Mouse (Mus musculus): ENCODE results near the gene Atp8b4. TPM values are rescaled to one million over a fixed set of nuclear protein-coding genes. Genes with fewer than 3 reads are reported as not detected.
A peak's percentile ranks its signal among the peaks of the same experiment; 100 is the strongest.

Atp8b4 gene
- polyA plus RNA-seq, 1 experiment, result 0.44 TPM

GRCm38 (mm10) chr2:126380300-126380699, 120.2 kb downstream of the Atp8b4 start:
- Histone ChIP-seq H3K27ac (replicated peaks; ENCODE audit: low read depth, low read length) (no peak overlapping the region), H3K4me3 (ENCODE audit: insufficient read depth, low read depth, low read length) (no peak overlapping the region), H3K4me1 (ENCODE audit: control insufficient read depth, insufficient read depth, insufficient read length, low read length) (no peaks in the 10 kb centered on the region)

GRCm38 (mm10) chr2:126371634-126372033, 128.8 kb downstream of the Atp8b4 start:
- H3K27ac ChIP-seq (replicated peaks; ENCODE audit: low read depth, low read length), result no peak overlapping the region
- no peaks in the 10 kb centered on the region for H3K4me1 ChIP-seq (ENCODE audit: control insufficient read depth, insufficient read depth, insufficient read length, low read length)
- H3K4me3 ChIP-seq (ENCODE audit: insufficient read depth, low read depth, low read length), result no peak overlapping the region

- no peak overlapping the region for H3K27ac ChIP-seq (replicated peaks; ENCODE audit: low read depth, low read length)
- H3K4me1 ChIP-seq (ENCODE audit: control insufficient read depth, insufficient read depth, insufficient read length, low read length), result no peaks in the 10 kb centered on the region
- no peak overlapping the region for H3K4me3 ChIP-seq (ENCODE audit: insufficient read depth, low read depth, low read length)
Observed at GRCm38 (mm10) chr2:126369815-126370214, 130.7 kb downstream of the Atp8b4 start.

GRCm38 (mm10) chr2:126363745-126364725, 136.4 kb downstream of the Atp8b4 start:
- Histone ChIP-seq H3K27ac (replicated peaks; ENCODE audit: low read depth, low read length) (no peak overlapping the region), H3K4me1 (ENCODE audit: control insufficient read depth, insufficient read depth, insufficient read length, low read length) (no peaks in the 10 kb centered on the region), H3K4me3 (ENCODE audit: insufficient read depth, low read depth, low read length) (no peak overlapping the region)

- H3K4me1 ChIP-seq (ENCODE audit: control insufficient read depth, insufficient read depth, insufficient read length, low read length), result no peaks in the 10 kb centered on the region
- no peak overlapping the region for H3K4me3 ChIP-seq (ENCODE audit: insufficient read depth, low read depth, low read length)
- H3K27ac ChIP-seq (replicated peaks; ENCODE audit: low read depth, low read length), result no peak overlapping the region
Observed at GRCm38 (mm10) chr2:126363050-126363744, 137.3 kb downstream of the Atp8b4 start.

- no peak overlapping the region for H3K4me3 ChIP-seq (ENCODE audit: insufficient read depth, low read depth, low read length)
- H3K27ac ChIP-seq (replicated peaks; ENCODE audit: low read depth, low read length), result no peak overlapping the region
- no peaks in the 10 kb centered on the region for H3K4me1 ChIP-seq (ENCODE audit: control insufficient read depth, insufficient read depth, insufficient read length, low read length)
Observed at GRCm38 (mm10) chr2:126361131-126361810, 139.2 kb downstream of the Atp8b4 start.

- Histone ChIP-seq H3K27ac (replicated peaks; ENCODE audit: low read depth, low read length) (peak overlapping the region; percentile 65), H3K4me1 (ENCODE audit: control insufficient read depth, insufficient read depth, insufficient read length, low read length) (no peaks in the 10 kb centered on the region), H3K4me3 (ENCODE audit: insufficient read depth, low read depth, low read length) (no peak overlapping the region)
Observed at GRCm38 (mm10) chr2:126360688-126361087, 139.8 kb downstream of the Atp8b4 start.

GRCm38 (mm10) chr2:126359965-126360364, 140.5 kb downstream of the Atp8b4 start:
- Histone ChIP-seq H3K4me1 (ENCODE audit: control insufficient read depth, insufficient read depth, insufficient read length, low read length) (no peaks in the 10 kb centered on the region), H3K4me3 (ENCODE audit: insufficient read depth, low read depth, low read length) (no peak overlapping the region), H3K27ac (replicated peaks; ENCODE audit: low read depth, low read length) (no peak overlapping the region)

GRCm38 (mm10) chr2:126359278-126359677, 141.2 kb downstream of the Atp8b4 start:
- Histone ChIP-seq H3K27ac (replicated peaks; ENCODE audit: low read depth, low read length) (no peak overlapping the region), H3K4me1 (ENCODE audit: control insufficient read depth, insufficient read depth, insufficient read length, low read length) (no peaks in the 10 kb centered on the region), H3K4me3 (ENCODE audit: insufficient read depth, low read depth, low read length) (no peak overlapping the region)

- no peaks in the 10 kb centered on the region for H3K4me1 ChIP-seq (ENCODE audit: control insufficient read depth, insufficient read depth, insufficient read length, low read length)
- no peak overlapping the region for H3K27ac ChIP-seq (replicated peaks; ENCODE audit: low read depth, low read length)
- no peak overlapping the region for H3K4me3 ChIP-seq (ENCODE audit: insufficient read depth, low read depth, low read length)
Observed at GRCm38 (mm10) chr2:126358741-126359140, 141.7 kb downstream of the Atp8b4 start.

GRCm38 (mm10) chr2:126355259-126355658, 145.2 kb downstream of the Atp8b4 start:
- Histone ChIP-seq H3K27ac (replicated peaks; ENCODE audit: low read depth, low read length) (no peak overlapping the region), H3K4me1 (ENCODE audit: control insufficient read depth, insufficient read depth, insufficient read length, low read length) (no peaks in the 10 kb centered on the region), H3K4me3 (ENCODE audit: insufficient read depth, low read depth, low read length) (no peak overlapping the region)

GRCm38 (mm10) chr2:126351811-126352210, 148.7 kb downstream of the Atp8b4 start:
- no peak overlapping the region for H3K4me3 ChIP-seq (ENCODE audit: insufficient read depth, low read depth, low read length)
- H3K27ac ChIP-seq (replicated peaks; ENCODE audit: low read depth, low read length), result no peak overlapping the region
- H3K4me1 ChIP-seq (ENCODE audit: control insufficient read depth, insufficient read depth, insufficient read length, low read length), result no peaks in the 10 kb centered on the region

GRCm38 (mm10) chr2:126343026-126343593, 157.4 kb downstream of the Atp8b4 start:
- Histone ChIP-seq H3K4me1 (ENCODE audit: control insufficient read depth, insufficient read depth, insufficient read length, low read length) (no peaks in the 10 kb centered on the region), H3K4me3 (ENCODE audit: insufficient read depth, low read depth, low read length) (no peak overlapping the region), H3K27ac (replicated peaks; ENCODE audit: low read depth, low read length) (no peak overlapping the region)

- H3K4me3 ChIP-seq (ENCODE audit: insufficient read depth, low read depth, low read length), result no peak overlapping the region
- no peaks in the 10 kb centered on the region for H3K4me1 ChIP-seq (ENCODE audit: control insufficient read depth, insufficient read depth, insufficient read length, low read length)
- no peak overlapping the region for H3K27ac ChIP-seq (replicated peaks; ENCODE audit: low read depth, low read length)
Observed at GRCm38 (mm10) chr2:126341521-126341920, 159.0 kb downstream of the Atp8b4 start.

GRCm38 (mm10) chr2:126340201-126340600, 160.3 kb downstream of the Atp8b4 start:
- Histone ChIP-seq H3K4me3 (ENCODE audit: insufficient read depth, low read depth, low read length) (no peak overlapping the region), H3K27ac (replicated peaks; ENCODE audit: low read depth, low read length) (peak overlapping the region; percentile 16; the same call in 1 of the 2 replicates), H3K4me1 (ENCODE audit: control insufficient read depth, insufficient read depth, insufficient read length, low read length) (no peaks in the 10 kb centered on the region)
